Mouse (Mus musculus) forelimb bud, embryonic 11.5 days (tissue): Measurements from ENCODE around the gene Ptpn7.
"Not testable (repeated sequence)": the region's sequence is repeated elsewhere in the genome, so short reads cannot be mapped to it uniquely, and the experiment has no call there.

Source experiments
- DNase-seq: peaks from one replicate; pipeline ENCODE4 v3.0.0-alpha.2; 2012; ENCODE audit warnings: low read depth, low spot score

Ptpn7 gene

GRCm38 (mm10) chr1:135132473-135132872, at the start of gene Ptpn7:
TSS of gene Ptpn7 (plus strand) at chr1:135132700.
- DNase-seq, result no peak

- DNase-seq, result no peak
These were observed 49.0 kb upstream of the Ptpn7 start for GRCm38 (mm10) chr1:135083465-135083864.

- no peak for DNase-seq
These were observed 47.1 kb upstream of the Ptpn7 start for GRCm38 (mm10) chr1:135085296-135085871.

GRCm38 (mm10) chr1:135086015-135086414, 46.5 kb upstream of the Ptpn7 start:
- no peak for DNase-seq

GRCm38 (mm10) chr1:135087414-135087813, 45.1 kb upstream of the Ptpn7 start:
- DNase-seq, result no peak

- DNase-seq, result no peak
These were observed 42.9 kb upstream of the Ptpn7 start for GRCm38 (mm10) chr1:135089626-135090025.

- DNase-seq, result no peak
These were observed 41.6 kb upstream of the Ptpn7 start for GRCm38 (mm10) chr1:135090914-135091313.

GRCm38 (mm10) chr1:135094723-135095122, 37.8 kb upstream of the Ptpn7 start:
- DNase-seq, result no peak

- no peak for DNase-seq
These were observed 37.3 kb upstream of the Ptpn7 start for GRCm38 (mm10) chr1:135095189-135095588.

GRCm38 (mm10) chr1:135096312-135096711, 36.2 kb upstream of the Ptpn7 start:
- DNase-seq, result no peak

- no peak for DNase-seq
These were observed 35.1 kb upstream of the Ptpn7 start for GRCm38 (mm10) chr1:135097441-135097840.

- no peak for DNase-seq
These were observed 34.1 kb upstream of the Ptpn7 start for GRCm38 (mm10) chr1:135098441-135098840.

GRCm38 (mm10) chr1:135100400-135100799, 32.1 kb upstream of the Ptpn7 start:
- DNase-seq, result no peak

GRCm38 (mm10) chr1:135105124-135105523, 27.4 kb upstream of the Ptpn7 start, which contains the start of gene Lgr6:
TSS of gene Lgr6 (minus strand) at chr1:135105276.
- DNase-seq, result no peak

- DNase-seq, result peak; percentile 78
These were observed 26.5 kb upstream of the Ptpn7 start for GRCm38 (mm10) chr1:135105951-135106350.

GRCm38 (mm10) chr1:135108611-135109010, 23.9 kb upstream of the Ptpn7 start:
- peak; percentile 53 for DNase-seq

- peak; percentile 70 for DNase-seq
These were observed 22.4 kb upstream of the Ptpn7 start for GRCm38 (mm10) chr1:135110075-135110474.

- DNase-seq, result not testable (repeated sequence)
These were observed 21.2 kb upstream of the Ptpn7 start for GRCm38 (mm10) chr1:135111271-135111670.

GRCm38 (mm10) chr1:135112661-135113060, 19.8 kb upstream of the Ptpn7 start:
- DNase-seq, result peak; percentile 69

- DNase-seq, result no peak
These were observed 7.7 kb upstream of the Ptpn7 start for GRCm38 (mm10) chr1:135124573-135125363.

- no peak for DNase-seq
These were observed 6.5 kb upstream of the Ptpn7 start for GRCm38 (mm10) chr1:135125990-135126389.

GRCm38 (mm10) chr1:135126443-135127027, 6.0 kb upstream of the Ptpn7 start:
- peak; percentile 57 for DNase-seq

GRCm38 (mm10) chr1:135128011-135128441, 4.5 kb upstream of the Ptpn7 start:
- DNase-seq, result no peak
